Mouse (Mus musculus) G1E (cell line): ENCODE results near the gene Eml1.

Experiments used
- CTCF ChIP-seq: IDR thresholded peaks from 2 replicates; pipeline ENCODE4 v1.5.1; 2012; ENCODE audit warnings: low read depth, low read length, inconsistent platforms, mixed read lengths
- GATA1 ChIP-seq: IDR thresholded peaks from 2 replicates; pipeline ENCODE4 v1.6.1; 2012; ENCODE audit warnings: borderline replicate concordance, low read length, inconsistent platforms, mixed read lengths
- POLR2AphosphoS5 ChIP-seq: IDR thresholded peaks from 2 replicates; pipeline ENCODE4 v1.6.1; 2012; ENCODE audit warnings: low read depth, low read length, inconsistent platforms; ENCODE audit not compliant: insufficient replicate concordance

GRCm38 (mm10) chr12:108554861-108555556 is 184.3 kb downstream of the Eml1 start:
- TF ChIP-seq GATA1 = no peak
- TF ChIP-seq CTCF = no peak
- no peak for TF ChIP-seq POLR2AphosphoS5
